Mouse (Mus musculus) hindbrain, embryonic 11.5 days (tissue): ENCODE data around the gene Atp13a3. TPM values are rescaled to one million over a fixed set of nuclear protein-coding genes. Genes with fewer than 3 reads are reported as not detected.

Source experiments
- ATAC-seq: fragments of 200-750 bp; cut with Nextera tagmentation; 2 replicates; pipeline ENCODE4 v1.8.0; 2017; ENCODE audit warnings: mild to moderate bottlenecking, moderate TSS enrichment, moderate library complexity; ENCODE audit not compliant: low FRiP score
- DNase-seq: peaks from one replicate; pipeline ENCODE4 v3.0.0-alpha.2; 2015; ENCODE audit warnings: low spot score
- H3K27ac ChIP-seq: fragments of 300-500 bp; sonication (generic); 2 replicates; pipeline ENCODE4 v1.5.1; 2014; ENCODE audit warnings: mild to moderate bottlenecking, low read depth, low read length
- H3K27me3 ChIP-seq: fragments of 300-500 bp; sonication (generic); 2 replicates; pipeline ENCODE4 v1.6.1; 2014; ENCODE audit warnings: mild to moderate bottlenecking, low read length, moderate library complexity, mixed read lengths; ENCODE audit not compliant: control insufficient read depth, insufficient read depth
- H3K36me3 ChIP-seq: fragments of 300-500 bp; sonication (generic); 2 replicates; pipeline ENCODE4 v1.6.1; 2014; ENCODE audit warnings: mild to moderate bottlenecking, low read length, moderate library complexity, mixed read lengths; ENCODE audit not compliant: control insufficient read depth, insufficient read depth
- H3K4me1 ChIP-seq: fragments of 300-500 bp; sonication (generic); replicated peaks from 2 replicates; pipeline ENCODE4 v1.6.1; 2014; ENCODE audit warnings: low read length, mixed read lengths; ENCODE audit not compliant: control insufficient read depth, insufficient read depth
- H3K4me2 ChIP-seq: fragments of 300-500 bp; sonication (generic); replicated peaks from 2 replicates; pipeline ENCODE4 v1.6.1; 2014; ENCODE audit warnings: mild to moderate bottlenecking, low read depth, low read length
- H3K4me3 ChIP-seq: fragments of 300-500 bp; sonication (generic); 2 replicates; pipeline ENCODE4 v1.5.1; 2014; ENCODE audit warnings: low read depth, low read length
- H3K9ac ChIP-seq: fragments of 300-500 bp; sonication (generic); 2 replicates; pipeline ENCODE4 v1.6.1; 2014; ENCODE audit warnings: low read depth, low read length
- H3K9me3 ChIP-seq: fragments of 300-500 bp; sonication (generic); 2 replicates; pipeline ENCODE4 v1.6.1; 2016; ENCODE audit warnings: low read length; ENCODE audit not compliant: control insufficient read depth
- WGBS: fragments of 180-500 bp; shearing (Covaris S2); extraction: QIAGEN DNeasy Blood & Tissue Kit; methylation state at CpG from one replicate; pipeline ENCODE4 v1.1.7; 2014; 5-methylcytosine and 5-hydroxymethylcytosine counted together
- polyA plus RNA-seq: library from polyadenylated mRNA; unstranded; fragments of >200 nt; fragmentation: Nextera tagmentation; extraction: Ambion mirVana; gene quantifications from 2 replicates; pipeline ENCODE4 v1.2.1, GENCODE M21; 2014

The Atp13a3 gene
- polyA plus RNA-seq, 1 experiment from 2014 or later: 10.3 TPM

DNA sequence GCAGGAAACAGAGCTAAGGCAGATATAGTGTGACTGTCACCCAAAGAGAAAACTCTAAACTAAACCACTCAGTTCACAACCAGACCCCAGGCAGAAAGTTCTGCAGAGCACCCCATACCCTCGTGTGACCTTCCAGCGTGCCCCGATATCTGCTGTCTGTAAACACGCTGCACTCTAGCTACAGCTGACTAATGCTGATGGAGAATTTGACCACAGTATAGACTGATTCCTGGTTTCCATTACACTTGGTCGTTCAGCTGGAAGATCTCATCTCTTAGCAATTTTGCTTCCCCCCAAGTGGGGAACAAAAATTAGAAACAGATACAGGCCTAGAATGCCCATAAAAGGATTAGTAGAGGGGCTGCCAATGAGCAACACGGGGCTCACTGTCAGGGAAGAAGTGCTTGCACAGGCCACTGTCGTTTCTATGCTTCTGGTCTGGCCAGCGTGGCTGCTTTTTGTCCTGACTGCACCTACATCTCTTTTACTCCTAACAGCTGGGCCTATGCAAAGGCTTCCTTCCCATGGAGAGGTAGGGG, 134.5 kb downstream of the Atp13a3 start:
- Histone ChIP-seq H3K36me3 (no peaks in the 10 kb centered on the region), H3K4me3 (no peak overlapping the region), H3K27ac (no peak overlapping the region), H3K27me3 (no peaks in the 10 kb centered on the region; the same call in 1 of the 2 replicates), H3K4me1 (no peaks in the 10 kb centered on the region), H3K9ac (no peak overlapping the region), H3K9me3 (no peaks in the 10 kb centered on the region), H3K4me2 (no peak overlapping the region)
- DNase-seq (no peak), ATAC-seq (no peak)
- 71% methylated on average over 8 of the region's 8 CpGs for WGBS

DNA sequence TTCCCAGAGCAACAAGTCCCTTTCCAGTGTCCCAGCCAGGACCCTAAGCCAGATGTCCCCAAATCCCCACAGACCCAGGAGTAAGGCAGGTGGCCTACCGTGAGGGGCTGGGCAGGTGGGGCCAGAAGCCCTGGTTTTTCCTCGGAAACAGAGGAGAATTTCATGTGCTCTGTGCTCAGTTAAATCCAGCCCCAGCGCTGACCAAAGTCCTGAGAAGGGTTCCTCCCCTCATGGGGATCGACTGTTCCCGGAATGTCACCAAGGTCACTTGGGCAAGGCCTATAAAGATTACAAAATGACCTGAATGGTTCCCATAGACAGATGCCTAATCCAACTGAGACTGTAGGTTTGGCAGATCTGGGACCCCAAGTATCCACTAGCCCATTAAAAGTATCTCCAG, 138.4 kb downstream of the Atp13a3 start, which contains the start of gene Cpn2:
Gene Cpn2, minus strand, starts transcription at position 141 of the 400 bp plus-strand sequence.
- DNase-seq: no peak
- ATAC-seq: no peak
- Histone ChIP-seq H3K36me3 (no peaks in the 10 kb centered on the region), H3K9ac (no peak within 1 kb of the TSS), H3K9me3 (no peaks in the 10 kb centered on the region), H3K4me1 (no peaks in the 10 kb centered on the region), H3K4me3 (no peak within 1 kb of the TSS), H3K27me3 (no peaks in the 10 kb centered on the region; the same call in 1 of the 2 replicates), H3K27ac (no peak within 1 kb of the TSS), H3K4me2 (no peak within 1 kb of the TSS)
- WGBS: 74% methylated on average over 5 of the region's 5 CpGs

DNA sequence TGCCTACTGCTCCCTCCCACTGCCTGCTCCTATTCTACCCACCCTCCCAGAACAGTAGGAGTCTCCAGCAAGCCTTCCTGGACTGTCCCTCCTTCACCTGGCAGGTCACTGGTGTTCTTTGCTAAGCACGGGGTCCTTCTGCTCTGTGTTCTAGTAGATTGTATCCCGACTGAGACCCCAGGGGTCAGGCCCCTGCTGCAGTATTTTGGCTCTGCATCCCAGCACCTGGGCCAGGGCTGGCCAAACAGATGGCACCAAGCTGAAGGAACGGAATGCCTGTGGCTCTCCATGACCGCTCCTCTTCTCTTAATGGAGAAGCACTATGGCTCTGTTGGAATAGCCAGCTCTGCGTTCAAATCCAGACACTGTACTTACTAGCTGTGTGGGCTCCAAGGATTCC, 139.2 kb downstream of the Atp13a3 start:
- Histone ChIP-seq H3K4me1 (no peaks in the 10 kb centered on the region), H3K27me3 (no peaks in the 10 kb centered on the region; the same call in 1 of the 2 replicates)
- 77% methylated on average over 5 of the region's 5 CpGs for WGBS

DNA sequence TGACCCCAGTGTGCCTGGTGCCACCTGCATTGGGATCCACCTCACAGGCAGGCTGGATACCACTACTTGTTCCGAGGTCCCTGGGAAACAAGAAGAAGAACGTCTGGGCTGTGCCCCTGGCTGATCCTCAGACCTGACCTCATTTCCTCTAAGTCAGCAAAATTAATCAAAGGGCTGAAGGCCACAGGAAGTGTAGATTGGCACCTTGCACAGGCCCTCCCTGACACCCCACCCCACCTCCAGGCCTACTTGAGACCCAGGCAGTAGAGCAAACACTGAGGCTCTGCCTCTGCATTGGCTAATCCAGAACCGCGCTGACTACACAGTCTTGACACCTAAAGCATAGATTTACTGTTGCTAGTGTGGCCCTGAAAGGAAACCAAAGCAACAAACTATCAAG, 140.2 kb downstream of the Atp13a3 start:
- ATAC-seq (no peak), DNase-seq (no peak)
- Histone ChIP-seq H3K4me2 (no peak overlapping the region), H3K9ac (no peak overlapping the region), H3K9me3 (no peaks in the 10 kb centered on the region), H3K4me1 (no peaks in the 10 kb centered on the region), H3K36me3 (no peaks in the 10 kb centered on the region), H3K27me3 (no peaks in the 10 kb centered on the region; the same call in 1 of the 2 replicates), H3K4me3 (no peak overlapping the region), H3K27ac (no peak overlapping the region)
- WGBS: 84% methylated on average over 4 of the region's 4 CpGs

More for the DNA sequence above, 139.2 kb downstream of the Atp13a3 start:
- ATAC-seq (no peak), DNase-seq (no peak)
- Histone ChIP-seq H3K9me3 (no peaks in the 10 kb centered on the region), H3K9ac (no peak overlapping the region), H3K4me3 (no peak overlapping the region), H3K4me2 (no peak overlapping the region), H3K36me3 (no peaks in the 10 kb centered on the region), H3K27ac (no peak overlapping the region)

DNA sequence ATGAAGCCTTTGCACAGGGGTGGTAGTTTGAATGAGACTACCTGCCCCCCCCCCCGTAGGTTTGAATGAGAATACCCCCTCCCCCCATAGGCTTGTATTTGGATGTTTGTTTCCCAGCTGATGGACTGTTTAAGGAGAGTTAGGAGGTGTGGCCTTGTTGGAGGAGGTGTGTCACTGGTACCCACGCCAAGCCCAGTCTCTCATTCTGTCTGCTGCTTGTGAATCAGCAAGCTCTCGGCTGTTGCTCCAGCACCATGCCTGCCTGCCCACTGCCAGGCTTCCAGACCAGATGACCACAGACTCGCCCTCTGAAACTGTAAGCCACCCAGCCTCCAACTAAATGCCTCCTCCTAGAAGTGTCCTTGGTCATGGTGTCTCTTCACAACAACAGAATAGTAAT, 142.6 kb downstream of the Atp13a3 start:
- H3K27ac ChIP-seq: no peak overlapping the region
- no peak overlapping the region for H3K9ac ChIP-seq
- H3K9me3 ChIP-seq: no peaks in the 10 kb centered on the region
- H3K36me3 ChIP-seq: no peaks in the 10 kb centered on the region
- ATAC-seq (0 out of 2 replicates have a peak, but pooled peaks have one; percentile 27), DNase-seq (no peak)
- no peak overlapping the region for H3K4me2 ChIP-seq
- no peaks in the 10 kb centered on the region; the same call in 1 of the 2 replicates for H3K27me3 ChIP-seq
- H3K4me3 ChIP-seq: no peak overlapping the region
- 52% methylated on average over 4 of the region's 4 CpGs for WGBS
- H3K4me1 ChIP-seq: no peaks in the 10 kb centered on the region

DNA sequence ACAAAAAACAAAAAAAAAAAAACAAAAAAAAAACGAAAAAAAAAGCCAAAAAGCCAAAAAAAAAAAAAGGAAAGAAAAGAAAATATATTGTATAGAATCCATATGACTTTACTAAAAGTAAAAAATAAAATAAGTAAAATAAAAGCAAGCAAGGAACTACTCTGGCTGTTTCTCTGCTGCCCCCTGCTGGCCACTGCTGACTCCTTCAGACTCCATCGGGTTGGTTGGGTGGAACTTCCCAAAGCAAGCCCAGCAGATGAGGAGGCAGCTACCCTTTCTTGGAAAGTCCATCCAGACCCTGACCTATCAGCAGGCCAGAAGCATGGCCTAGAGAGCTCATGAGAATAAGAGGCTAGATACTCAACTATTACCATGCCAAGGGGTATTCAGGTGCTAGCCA, 143.1 kb downstream of the Atp13a3 start:
- H3K27ac ChIP-seq: no peak overlapping the region
- no peaks in the 10 kb centered on the region for H3K36me3 ChIP-seq
- DNase-seq (peak; percentile 86), ATAC-seq (no peak)
- H3K27me3 ChIP-seq: no peaks in the 10 kb centered on the region; the same call in 1 of the 2 replicates
- H3K4me1 ChIP-seq: no peaks in the 10 kb centered on the region
- 0% methylated on average over 2 of the region's 2 CpGs for WGBS
- H3K4me2 ChIP-seq: no peak overlapping the region
- H3K9ac ChIP-seq: no peak overlapping the region
- no peak overlapping the region for H3K4me3 ChIP-seq
- no peaks in the 10 kb centered on the region for H3K9me3 ChIP-seq

Other genes with a start within 250 kb of the Atp13a3 start
- not detected in 2 replicates for gene Cpn2, start 138.5 kb downstream of the Atp13a3 start, polyA plus RNA-seq
- 0.91 and 1.1 TPM in 2 replicates for gene Lrrc15, start 122.7 kb downstream of the Atp13a3 start, polyA plus RNA-seq
- 1.3 and 2.4 TPM in 2 replicates for gene Gp5, start 95.2 kb downstream of the Atp13a3 start, polyA plus RNA-seq
- 30.9 and 32.0 TPM in 2 replicates for gene Tmem44, start 144.9 kb upstream of the Atp13a3 start, polyA plus RNA-seq
- gene Lsg1, start 181.6 kb upstream of the Atp13a3 start, polyA plus RNA-seq: 73.4 and 85.1 TPM in 2 replicates
- 6.7 TPM in 2 replicates for gene Fam43a, start 193.7 kb upstream of the Atp13a3 start, polyA plus RNA-seq